Mouse (Mus musculus): Measurements from ENCODE around the gene Erp27. TPM values are rescaled to one million over a fixed set of nuclear protein-coding genes. Genes with fewer than 3 reads are reported as not detected.
"Not testable (repeated sequence)": the region's sequence is repeated elsewhere in the genome, so short reads cannot be mapped to it uniquely, and the experiment has no call there.

The Erp27 gene
- polyA plus RNA-seq, 1 experiment from 2014 or later: not detected

DNA sequence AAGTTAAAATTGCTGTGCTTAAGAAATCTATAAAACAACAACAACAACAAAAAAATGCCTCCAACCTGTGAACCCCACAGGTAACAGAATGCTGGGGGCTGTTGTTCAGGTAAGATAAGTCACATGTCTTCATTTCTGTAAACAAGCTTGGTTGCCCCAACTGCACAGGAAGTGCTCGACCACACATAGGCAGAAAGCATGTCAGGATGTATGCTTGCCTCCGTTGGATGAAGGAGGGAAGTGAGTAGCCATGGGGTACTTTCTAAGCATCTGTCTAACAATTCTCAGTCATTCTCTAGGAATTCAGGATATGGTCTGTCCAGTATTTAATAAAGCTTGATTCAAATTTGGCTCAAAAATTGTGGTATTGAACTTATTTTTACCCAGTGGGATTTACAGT, 23.0 kb downstream of the Erp27 start:
- Histone ChIP-seq H3K9ac (no peak overlapping the region), H3K4me2 (no peak overlapping the region), H3K27me3 (no peaks in the 10 kb centered on the region), H3K9me3 (no peaks in the 10 kb centered on the region), H3K4me3 (no peak overlapping the region), H3K27ac (no peak overlapping the region), H3K36me3 (no peaks in the 10 kb centered on the region), H3K4me1 (replicated peaks) (no peaks in the 10 kb centered on the region)
- 84% methylated on average over 2 of the region's 2 CpGs for WGBS
- no peak for ATAC-seq (ENCODE audit: low FRiP score)

DNA sequence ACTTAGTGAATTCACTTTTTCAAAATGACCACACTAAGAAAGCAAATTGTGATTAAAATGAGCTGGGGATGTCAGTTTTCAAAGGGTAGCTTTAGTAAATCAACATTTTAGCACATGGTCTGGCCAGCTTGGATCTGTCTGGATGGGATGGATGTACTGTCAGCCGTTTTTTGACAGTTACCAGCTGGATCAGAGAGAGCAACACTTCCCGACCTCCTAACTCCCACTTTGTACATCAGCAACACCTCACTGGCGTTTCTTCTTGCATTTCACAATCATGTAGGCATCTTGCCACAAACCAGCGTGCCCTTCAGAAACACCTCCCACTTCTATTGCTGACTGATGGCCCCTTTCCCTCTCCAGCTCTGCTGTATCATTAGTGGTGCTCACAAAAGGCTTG, 23.8 kb downstream of the Erp27 start:
- Histone ChIP-seq H3K36me3 (no peaks in the 10 kb centered on the region), H3K27ac (no peak overlapping the region), H3K9ac (no peak overlapping the region), H3K27me3 (no peaks in the 10 kb centered on the region), H3K4me3 (no peak overlapping the region), H3K4me2 (no peak overlapping the region), H3K9me3 (no peaks in the 10 kb centered on the region), H3K4me1 (replicated peaks) (no peaks in the 10 kb centered on the region)
- 76% methylated on average over 4 of the region's 4 CpGs for WGBS
- ATAC-seq (ENCODE audit: low FRiP score): no peak

DNA sequence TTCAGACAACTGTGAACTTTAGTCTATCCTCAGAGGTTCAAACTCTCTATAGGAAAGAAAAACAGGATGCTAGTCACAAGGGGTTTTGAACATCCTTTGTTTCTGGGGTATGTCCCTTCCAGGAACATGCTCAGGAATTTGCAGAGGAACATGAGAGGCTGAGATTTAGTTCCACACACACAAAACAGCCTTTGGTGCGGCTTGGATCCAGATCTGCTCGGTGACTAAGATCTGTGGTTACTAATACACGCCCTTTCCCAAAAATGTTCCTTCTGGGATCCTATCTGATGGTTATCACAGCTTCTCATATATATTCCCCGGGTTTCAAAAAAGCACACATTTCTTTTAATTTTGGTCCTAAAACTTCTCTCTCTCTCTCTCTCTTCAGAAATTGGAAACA, 24.2 kb downstream of the Erp27 start:
- H3K9me3 ChIP-seq: no peaks in the 10 kb centered on the region
- H3K4me2 ChIP-seq: no peak overlapping the region
- WGBS: 87% methylated on average over 4 of the region's 4 CpGs
- H3K4me3 ChIP-seq: no peak overlapping the region
- H3K9ac ChIP-seq: no peak overlapping the region
- H3K27ac ChIP-seq: no peak overlapping the region
- no peaks in the 10 kb centered on the region for H3K36me3 ChIP-seq
- ATAC-seq (ENCODE audit: low FRiP score): no peak
- H3K27me3 ChIP-seq: no peaks in the 10 kb centered on the region
- no peaks in the 10 kb centered on the region for H3K4me1 ChIP-seq (replicated peaks)

DNA sequence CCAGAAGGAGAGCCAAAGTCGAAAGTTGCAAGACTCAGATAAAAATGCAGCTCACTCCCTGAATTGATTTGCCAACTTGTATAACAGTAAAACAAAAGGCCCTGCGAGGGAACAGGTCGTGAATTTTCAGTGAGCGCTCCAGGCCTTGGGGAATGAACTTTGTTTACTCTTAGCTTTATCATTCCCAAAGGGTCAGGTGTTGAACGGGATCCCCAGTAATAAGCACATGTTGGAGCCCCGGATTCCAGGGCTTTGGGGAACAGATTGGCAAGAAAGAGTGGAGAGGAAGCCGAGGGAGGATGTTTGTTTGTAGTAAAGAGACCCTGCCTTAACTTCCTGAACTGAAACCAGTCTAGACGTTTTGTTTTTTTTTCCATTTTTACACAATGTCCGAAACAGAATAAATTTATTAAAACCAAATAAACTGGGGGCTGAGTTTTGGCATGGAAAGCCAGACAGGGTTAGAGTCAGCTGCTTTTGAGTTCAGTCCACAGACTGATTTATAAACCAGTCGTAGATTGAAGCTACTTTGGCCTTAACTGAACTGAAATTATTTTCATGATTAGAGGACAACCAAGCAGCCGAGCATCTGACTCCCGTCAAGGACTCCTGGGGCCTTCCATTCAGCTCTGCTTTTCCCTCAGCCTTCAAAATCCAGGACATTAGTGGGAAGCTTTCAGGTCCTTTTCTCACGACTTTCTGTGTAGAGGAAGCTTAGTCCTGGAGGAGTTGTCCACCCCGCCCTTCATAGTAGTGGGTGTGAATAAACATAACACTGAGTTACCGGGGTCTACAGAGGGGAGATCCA, 27.2 kb downstream of the Erp27 start:
- Histone ChIP-seq H3K4me3 (no peak overlapping the region), H3K27me3 (no peaks in the 10 kb centered on the region), H3K4me1 (replicated peaks) (no peaks in the 10 kb centered on the region), H3K4me2 (no peak overlapping the region), H3K9me3 (no peaks in the 10 kb centered on the region), H3K27ac (no peak overlapping the region), H3K36me3 (no peaks in the 10 kb centered on the region), H3K9ac (no peak overlapping the region)
- WGBS: 68% methylated on average over 15 of the region's 15 CpGs
- ATAC-seq (ENCODE audit: low FRiP score): no peak

DNA sequence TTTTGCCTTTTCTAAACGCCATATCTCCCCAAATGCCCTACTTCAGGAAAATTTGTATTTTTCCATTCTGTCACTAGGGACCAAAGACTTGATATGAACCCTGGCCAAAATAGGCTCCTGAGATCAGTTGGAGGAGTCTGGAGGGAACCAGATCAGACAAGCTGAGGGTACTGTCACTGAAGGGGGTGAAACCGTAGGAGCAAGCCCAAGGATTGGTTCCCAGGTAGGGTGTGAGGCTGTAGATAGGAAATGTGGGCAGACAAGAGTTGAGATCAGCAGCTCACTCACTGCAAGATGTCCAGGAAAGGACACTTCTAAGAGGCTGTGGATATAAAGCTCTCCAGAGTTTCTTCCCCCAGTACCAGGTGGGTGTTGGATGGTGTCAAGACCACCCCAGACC, 30.0 kb downstream of the Erp27 start:
- WGBS: 93% methylated on average over 2 of the region's 2 CpGs
- Histone ChIP-seq H3K9me3 (no peaks in the 10 kb centered on the region), H3K27me3 (no peaks in the 10 kb centered on the region), H3K9ac (no peak overlapping the region), H3K36me3 (no peaks in the 10 kb centered on the region), H3K4me1 (replicated peaks) (no peaks in the 10 kb centered on the region), H3K27ac (no peak overlapping the region), H3K4me3 (no peak overlapping the region), H3K4me2 (no peak overlapping the region)
- no peak for ATAC-seq (ENCODE audit: low FRiP score)

DNA sequence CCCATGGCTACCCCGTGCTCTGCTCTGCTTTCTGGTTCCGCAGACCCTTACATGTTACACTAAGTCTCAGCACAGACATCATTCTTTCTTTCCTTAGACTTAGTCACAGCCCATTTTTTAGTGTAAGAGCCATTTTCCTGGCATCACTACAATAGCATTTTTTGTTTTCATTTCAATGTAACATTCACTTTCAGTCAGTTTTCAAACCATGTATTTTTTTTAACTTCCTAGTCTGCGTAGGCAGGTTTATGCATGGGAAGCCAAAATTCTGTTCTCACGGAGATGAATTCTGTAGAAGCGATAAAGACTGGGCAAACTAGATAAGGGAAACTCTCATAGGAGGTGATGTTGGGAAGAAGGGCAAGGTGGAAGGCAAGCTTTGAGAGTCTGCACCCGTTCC, 32.4 kb downstream of the Erp27 start:
- Histone ChIP-seq H3K4me3 (no peak overlapping the region), H3K27me3 (no peaks in the 10 kb centered on the region), H3K9me3 (no peaks in the 10 kb centered on the region), H3K4me1 (replicated peaks) (no peaks in the 10 kb centered on the region), H3K27ac (no peak overlapping the region), H3K4me2 (no peak overlapping the region), H3K9ac (no peak overlapping the region), H3K36me3 (no peaks in the 10 kb centered on the region)
- no peak for ATAC-seq (ENCODE audit: low FRiP score)
- WGBS: 92% methylated on average over 6 of the region's 6 CpGs

DNA sequence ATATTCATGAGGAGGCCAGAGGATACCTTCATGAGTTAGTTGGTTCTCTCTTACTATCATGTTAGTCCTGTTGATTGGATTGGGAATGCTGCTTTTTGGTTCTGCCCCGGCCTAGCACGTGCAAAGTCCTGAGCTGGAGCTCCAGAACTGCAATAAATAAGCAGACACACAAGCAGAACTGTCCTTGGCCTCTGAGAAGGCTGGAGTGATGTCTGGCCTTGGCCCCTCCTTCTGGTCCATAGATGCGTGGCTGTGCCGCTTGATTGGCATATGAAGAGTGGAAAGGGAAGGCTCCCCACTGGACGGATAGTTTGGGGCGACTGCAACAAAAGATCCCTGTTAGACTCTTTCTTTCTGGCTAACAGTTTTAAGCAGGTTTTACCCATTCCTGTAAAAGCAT, 32.9 kb downstream of the Erp27 start:
- no peak for ATAC-seq (ENCODE audit: low FRiP score)
- WGBS: 86% methylated on average over 6 of the region's 6 CpGs
- Histone ChIP-seq H3K4me2 (no peak overlapping the region), H3K9ac (no peak overlapping the region), H3K36me3 (no peaks in the 10 kb centered on the region), H3K4me1 (replicated peaks) (no peaks in the 10 kb centered on the region), H3K4me3 (no peak overlapping the region), H3K9me3 (no peaks in the 10 kb centered on the region), H3K27me3 (no peaks in the 10 kb centered on the region), H3K27ac (no peak overlapping the region)

DNA sequence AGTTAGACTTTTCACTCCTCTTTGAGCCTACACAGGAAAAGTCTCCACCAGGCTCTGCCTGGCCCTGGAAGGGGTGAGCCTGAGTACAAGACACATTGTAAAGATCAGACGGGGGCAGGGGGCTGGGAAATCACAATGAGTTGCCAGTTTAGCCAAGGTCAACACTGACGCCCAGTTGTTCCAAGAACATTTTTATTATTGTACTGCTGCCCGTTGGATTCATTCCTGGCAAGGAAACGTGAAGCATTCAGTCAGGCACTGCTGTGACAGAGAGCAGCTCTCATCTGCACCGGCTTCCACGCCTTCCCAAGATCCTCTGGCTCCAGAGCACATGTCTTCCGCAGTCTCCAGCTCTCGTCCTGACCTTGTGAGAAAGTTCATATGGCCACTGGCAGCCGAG, 34.1 kb downstream of the Erp27 start:
- Histone ChIP-seq H3K9ac (no peak overlapping the region), H3K4me3 (no peak overlapping the region), H3K27ac (no peak overlapping the region), H3K36me3 (no peaks in the 10 kb centered on the region), H3K9me3 (no peaks in the 10 kb centered on the region), H3K4me2 (no peak overlapping the region), H3K4me1 (replicated peaks) (no peaks in the 10 kb centered on the region), H3K27me3 (no peaks in the 10 kb centered on the region)
- WGBS: 77% methylated on average over 9 of the region's 9 CpGs
- no peak for ATAC-seq (ENCODE audit: low FRiP score)

DNA sequence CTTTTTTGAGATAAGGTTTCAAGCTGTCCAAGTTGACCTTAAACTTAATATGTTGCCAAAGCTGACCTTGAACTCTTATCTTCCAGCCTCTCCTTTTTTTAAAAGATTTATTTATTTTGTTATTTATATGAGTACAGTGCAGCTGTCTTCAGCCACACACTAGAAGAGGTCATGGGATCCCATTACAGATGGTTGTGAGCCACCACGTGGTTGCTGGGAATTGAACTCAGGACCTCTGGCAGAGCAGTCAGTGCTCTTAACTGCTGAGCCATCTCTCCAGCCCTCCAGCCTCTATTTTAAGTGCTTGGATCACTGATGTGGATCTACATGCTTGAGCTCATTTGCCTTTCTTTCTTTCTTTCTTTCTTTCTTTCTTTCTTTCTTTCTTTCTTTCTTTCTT, 37.2 kb downstream of the Erp27 start:
- not testable (repeated sequence) for H3K4me2 ChIP-seq; H3K36me3 ChIP-seq; H3K9me3 ChIP-seq; ATAC-seq (ENCODE audit: low FRiP score); H3K4me1 ChIP-seq (replicated peaks); H3K9ac ChIP-seq; H3K4me3 ChIP-seq; H3K27me3 ChIP-seq; H3K27ac ChIP-seq
- 60% methylated on average over 1 of the region's 1 CpGs for WGBS

DNA sequence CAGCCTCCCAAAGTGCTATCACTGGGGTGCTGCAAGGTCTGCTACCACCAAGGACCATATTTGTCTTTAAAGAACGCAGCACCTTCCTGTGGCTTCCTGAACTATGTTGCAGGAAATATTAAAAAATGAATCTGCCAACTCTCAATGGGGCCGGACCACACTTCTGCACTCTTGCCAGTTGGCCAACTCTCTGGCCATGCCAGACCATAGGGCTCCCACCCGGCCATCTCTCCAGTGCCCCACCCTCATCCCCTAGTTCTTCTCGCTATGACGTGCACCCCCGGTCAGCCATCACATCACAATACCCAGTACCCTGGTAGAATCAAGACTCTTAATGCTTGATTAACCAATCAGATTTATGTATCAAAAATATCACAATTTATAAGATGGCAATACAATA, 38.0 kb downstream of the Erp27 start:
- H3K27ac ChIP-seq: no peak overlapping the region
- WGBS: 94% methylated on average over 6 of the region's 6 CpGs
- H3K27me3 ChIP-seq: no peaks in the 10 kb centered on the region
- no peak for ATAC-seq (ENCODE audit: low FRiP score)
- H3K4me2 ChIP-seq: no peak overlapping the region
- H3K36me3 ChIP-seq: no peaks in the 10 kb centered on the region
- no peaks in the 10 kb centered on the region for H3K9me3 ChIP-seq
- H3K9ac ChIP-seq: no peak overlapping the region
- no peaks in the 10 kb centered on the region for H3K4me1 ChIP-seq (replicated peaks)
- no peak overlapping the region for H3K4me3 ChIP-seq

DNA sequence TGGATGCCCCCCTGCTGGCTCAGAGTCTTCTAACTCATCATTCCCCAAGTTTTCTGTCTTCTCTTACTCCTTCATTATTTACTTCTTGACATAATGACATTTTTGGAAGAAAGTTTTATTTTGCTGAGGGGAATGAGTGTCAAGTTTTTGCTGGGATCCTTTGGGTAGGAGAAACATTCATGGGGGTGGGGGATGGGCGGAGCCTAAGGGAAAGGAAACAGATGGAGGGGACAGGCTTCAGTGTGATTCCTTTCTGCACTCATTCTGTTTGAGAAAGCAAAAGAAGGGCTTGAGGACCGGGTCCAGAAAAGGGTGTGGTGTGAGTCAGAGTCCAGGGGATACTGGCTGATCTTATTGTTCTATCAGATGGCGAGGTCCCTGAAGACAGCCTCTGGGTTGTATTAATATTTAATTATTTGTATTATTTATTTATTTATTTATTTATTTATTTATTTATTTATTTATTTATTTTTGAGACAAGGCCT, 38.5 kb downstream of the Erp27 start:
- Histone ChIP-seq H3K4me3 (no peak overlapping the region), H3K27me3 (no peaks in the 10 kb centered on the region), H3K4me1 (replicated peaks) (no peaks in the 10 kb centered on the region), H3K9me3 (no peaks in the 10 kb centered on the region), H3K36me3 (no peaks in the 10 kb centered on the region), H3K27ac (no peak overlapping the region), H3K9ac (no peak overlapping the region), H3K4me2 (no peak overlapping the region)
- no peak for ATAC-seq (ENCODE audit: low FRiP score)
- WGBS: 85% methylated on average over 3 of the region's 3 CpGs

DNA sequence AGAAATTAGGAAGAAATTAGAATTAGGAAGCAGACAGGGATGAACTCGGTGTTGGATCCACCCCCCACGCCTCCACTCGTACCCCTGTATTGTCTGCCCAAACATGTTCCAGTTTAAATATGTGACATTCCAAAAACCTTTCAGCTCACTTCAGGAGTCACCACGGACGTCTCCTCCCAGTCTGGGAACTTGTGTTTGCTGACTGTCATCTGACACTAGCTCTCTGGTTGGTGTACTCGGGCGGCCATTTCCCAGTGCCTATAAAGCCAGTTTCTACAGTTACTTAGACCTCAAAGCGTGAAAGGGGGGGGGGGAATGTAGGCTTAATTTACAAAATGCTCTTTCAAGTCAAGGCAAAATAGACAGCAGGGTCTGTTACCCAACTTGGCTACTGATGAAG, 40.3 kb downstream of the Erp27 start:
- H3K4me2 ChIP-seq: no peak overlapping the region
- WGBS: 77% methylated on average over 8 of the region's 8 CpGs
- no peaks in the 10 kb centered on the region for H3K36me3 ChIP-seq
- no peak overlapping the region for H3K27ac ChIP-seq
- no peaks in the 10 kb centered on the region for H3K4me1 ChIP-seq (replicated peaks)
- no peaks in the 10 kb centered on the region for H3K9me3 ChIP-seq
- H3K27me3 ChIP-seq: no peaks in the 10 kb centered on the region
- ATAC-seq (ENCODE audit: low FRiP score): no peak
- H3K4me3 ChIP-seq: no peak overlapping the region
- no peak overlapping the region for H3K9ac ChIP-seq

DNA sequence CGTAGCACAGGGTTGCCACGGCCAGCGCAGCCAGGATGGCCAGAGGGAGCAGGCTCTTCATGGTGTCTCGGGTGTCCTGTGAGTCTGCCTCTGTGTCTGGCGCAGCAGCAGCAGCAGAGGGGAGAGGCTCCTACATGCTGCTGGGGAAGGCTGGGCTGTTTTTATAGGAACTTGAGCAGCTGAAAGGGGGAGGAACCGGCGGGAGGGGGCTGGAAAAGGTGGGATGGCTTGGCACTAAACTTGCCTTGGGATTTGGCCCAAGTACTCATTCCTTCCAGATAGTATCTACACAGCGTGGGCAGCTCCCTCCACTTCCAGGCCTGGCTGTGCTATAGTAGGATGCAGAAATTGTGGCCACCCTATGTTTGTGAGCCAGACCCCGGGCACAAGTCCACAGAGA, 46.3 kb downstream of the Erp27 start, which contains the start of gene Mgp:
Gene Mgp, minus strand, starts transcription at position 154 of the 400 bp plus-strand sequence.
- Histone ChIP-seq H3K27ac (no peak within 1 kb of the TSS), H3K4me2 (no peak within 1 kb of the TSS), H3K27me3 (no peaks in the 10 kb centered on the region), H3K9ac (no peak within 1 kb of the TSS), H3K9me3 (no peaks in the 10 kb centered on the region), H3K4me1 (replicated peaks) (0 out of 2 replicates have a peak, but pooled peaks cover 4% of the 10 kb centered on the region), H3K36me3 (no peaks in the 10 kb centered on the region), H3K4me3 (no peak within 1 kb of the TSS)
- no peak for ATAC-seq (ENCODE audit: low FRiP score)
- 67% methylated on average over 9 of the region's 9 CpGs for WGBS
